Mouse (Mus musculus) limb, embryonic 11.5 days (tissue): ENCODE data around the gene Syk. TPM values are rescaled to one million over a fixed set of nuclear protein-coding genes. Genes with fewer than 3 reads are reported as not detected.

Experiments
- ATAC-seq: fragments of 200-750 bp; cut with Nextera tagmentation; 2 replicates; pipeline ENCODE4 v1.8.0; 2017; ENCODE audit warnings: low read depth; ENCODE audit not compliant: insufficient number of reproducible peaks, low FRiP score, low TSS enrichment
- DNase-seq: peaks from one replicate; pipeline ENCODE4 v3.0.0-alpha.2; 2015; ENCODE audit warnings: low spot score
- H3K27ac ChIP-seq: fragments of 300-500 bp; sonication (generic); replicated peaks from 2 replicates; pipeline ENCODE4 v1.5.1; 2014; ENCODE audit warnings: low read depth, mild to moderate bottlenecking, low read length
- H3K27me3 ChIP-seq: fragments of 300-500 bp; sonication (generic); 2 replicates; pipeline ENCODE4 v1.6.1; 2014; ENCODE audit warnings: mild to moderate bottlenecking, low read length, mixed read lengths; ENCODE audit not compliant: control insufficient read depth, insufficient read depth
- H3K36me3 ChIP-seq: fragments of 300-500 bp; sonication (generic); 2 replicates; pipeline ENCODE4 v1.6.1; 2014; ENCODE audit warnings: mild to moderate bottlenecking, low read length, moderate library complexity, mixed read lengths; ENCODE audit not compliant: control insufficient read depth, insufficient read depth
- H3K4me1 ChIP-seq: fragments of 300-500 bp; sonication (generic); 2 replicates; pipeline ENCODE4 v1.6.1; 2014; ENCODE audit warnings: low read length, mixed read lengths; ENCODE audit not compliant: control insufficient read depth, insufficient read depth
- H3K4me2 ChIP-seq: fragments of 300-500 bp; sonication (generic); 2 replicates; pipeline ENCODE4 v1.6.1; 2014; ENCODE audit warnings: low read depth, mild to moderate bottlenecking, moderate library complexity; ENCODE audit not compliant: severe bottlenecking
- H3K4me3 ChIP-seq: fragments of 300-500 bp; sonication (generic); 2 replicates; pipeline ENCODE4 v1.5.1; 2014; ENCODE audit warnings: low read depth, low read length
- H3K9ac ChIP-seq: fragments of 300-500 bp; sonication (generic); 2 replicates; pipeline ENCODE4 v1.6.1; 2014; ENCODE audit warnings: mild to moderate bottlenecking, low read length
- H3K9me3 ChIP-seq: fragments of 300-500 bp; sonication (generic); 2 replicates; pipeline ENCODE4 v1.6.1; 2016; ENCODE audit warnings: low read length; ENCODE audit not compliant: control insufficient read depth
- WGBS: fragments of 180-500 bp; shearing (Covaris S2); extraction: QIAGEN DNeasy Blood & Tissue Kit; methylation state at CpG from one replicate; pipeline ENCODE4 v1.1.7; 2014; 5-methylcytosine and 5-hydroxymethylcytosine counted together
- polyA plus RNA-seq: library from polyadenylated mRNA; unstranded; fragments of >200 nt; fragmentation: Nextera tagmentation; extraction: Ambion mirVana; gene quantifications from 2 replicates; pipeline ENCODE4 v1.2.1, GENCODE M21; 2014

Gene Syk
- polyA plus RNA-seq, 1 experiment from 2014 or later: 2.5 TPM

DNA sequence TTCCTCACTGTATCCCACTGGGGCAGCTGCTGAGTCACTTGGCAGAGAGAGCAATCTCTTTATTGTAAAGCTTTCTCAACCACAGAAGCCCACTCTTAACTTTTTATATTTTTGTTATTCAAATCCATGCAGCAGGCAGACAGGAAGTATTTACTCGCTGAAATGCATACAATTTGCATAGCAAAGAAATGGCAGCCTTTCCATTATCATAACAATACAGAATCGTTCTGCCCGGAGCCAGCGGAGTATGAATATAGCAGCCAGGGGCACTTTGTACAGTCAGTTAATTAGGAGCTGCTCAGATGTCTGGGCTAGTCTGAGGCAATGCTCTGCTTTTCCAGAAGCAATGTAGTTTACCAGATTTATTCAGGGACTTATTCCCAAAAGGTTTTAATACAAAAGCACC is 20.8 kb upstream of the Syk start:
- Histone ChIP-seq H3K4me1 (peaks cover 6% of the 10 kb centered on the region; the same call in 1 of the 2 replicates), H3K4me3 (no peak overlapping the region), H3K27me3 (no peaks in the 10 kb centered on the region), H3K36me3 (no peaks in the 10 kb centered on the region), H3K9me3 (no peaks in the 10 kb centered on the region), H3K9ac (no peak overlapping the region), H3K27ac (no peak overlapping the region), H3K4me2 (no peak overlapping the region)
- ATAC-seq (no peak), DNase-seq (no peak)
- 59% methylated on average over 4 of the region's 4 CpGs for WGBS

DNA sequence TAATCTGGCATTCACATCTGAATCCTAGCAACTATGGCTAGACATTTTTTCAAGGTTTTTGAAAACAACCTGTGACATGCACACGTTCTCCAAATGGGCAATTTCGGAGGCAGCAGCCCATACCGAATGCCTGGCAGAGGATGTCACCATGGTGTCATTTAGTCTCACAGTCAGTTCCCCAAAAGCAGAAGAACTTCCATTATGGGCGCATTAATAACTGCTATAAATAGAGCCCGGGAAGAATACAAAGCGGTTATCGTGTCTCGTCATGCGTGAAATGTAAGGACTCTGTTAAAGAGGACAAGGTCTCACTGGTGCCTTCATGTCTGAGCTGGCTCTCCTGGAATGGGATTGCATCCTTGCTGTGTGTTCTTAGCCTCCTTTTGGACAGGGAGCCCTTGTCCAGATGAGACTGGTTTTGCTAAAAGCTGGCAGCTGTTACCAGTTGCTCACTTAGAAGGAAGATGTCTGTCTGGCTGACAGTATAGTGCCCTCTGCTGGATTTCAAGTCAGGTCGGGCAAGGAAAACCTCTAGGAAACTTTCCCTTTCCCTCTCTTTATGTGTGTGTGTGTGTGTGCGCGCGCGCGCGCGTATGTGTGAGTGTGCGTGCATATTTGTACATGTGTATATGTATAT is 17.8 kb upstream of the Syk start:
- DNase-seq: no peak
- Histone ChIP-seq H3K4me2 (no peak overlapping the region), H3K27ac (no peak overlapping the region), H3K9ac (no peak overlapping the region), H3K27me3 (no peaks in the 10 kb centered on the region), H3K36me3 (no peaks in the 10 kb centered on the region), H3K4me1 (peaks cover 6% of the 10 kb centered on the region; the same call in 1 of the 2 replicates), H3K4me3 (no peak overlapping the region), H3K9me3 (no peaks in the 10 kb centered on the region)
- ATAC-seq: no peak
- 90% methylated on average over 18 of the region's 18 CpGs for WGBS

DNA sequence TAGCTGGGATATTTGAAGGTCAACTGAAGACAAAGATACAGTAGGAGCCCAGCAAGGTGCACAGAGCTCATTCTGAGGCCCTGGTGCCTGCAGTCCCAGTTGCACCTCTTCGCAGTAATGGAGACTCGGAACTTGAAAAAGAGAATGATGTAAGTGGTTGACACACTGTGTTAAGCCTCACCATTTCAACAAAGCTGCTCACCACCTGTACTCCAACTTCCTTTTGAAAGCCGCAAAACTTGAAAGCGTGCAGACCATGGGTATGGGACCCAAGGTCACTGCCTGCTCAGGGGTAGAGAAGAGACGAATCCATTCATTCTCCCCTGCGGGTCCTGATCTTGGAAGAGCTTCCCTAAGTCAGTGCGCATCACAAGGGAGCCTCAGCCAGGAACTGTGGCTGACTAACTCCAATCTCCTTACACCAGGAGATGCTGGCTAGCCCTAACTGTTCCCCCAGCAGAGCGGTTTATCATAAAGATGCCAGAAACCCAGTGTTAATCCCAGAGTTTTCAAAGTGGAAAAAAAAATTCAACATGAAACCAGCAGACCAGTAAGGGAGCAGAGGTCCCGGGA is 16.7 kb upstream of the Syk start:
- Histone ChIP-seq H3K27me3 (no peaks in the 10 kb centered on the region), H3K36me3 (no peaks in the 10 kb centered on the region), H3K4me1 (peaks cover 5% of the 10 kb centered on the region; the same call in 1 of the 2 replicates), H3K9me3 (no peaks in the 10 kb centered on the region), H3K4me3 (no peak overlapping the region), H3K27ac (no peak overlapping the region), H3K4me2 (no peak overlapping the region), H3K9ac (no peak overlapping the region)
- DNase-seq (no peak), ATAC-seq (no peak)
- 88% methylated on average over 9 of the region's 9 CpGs for WGBS

DNA sequence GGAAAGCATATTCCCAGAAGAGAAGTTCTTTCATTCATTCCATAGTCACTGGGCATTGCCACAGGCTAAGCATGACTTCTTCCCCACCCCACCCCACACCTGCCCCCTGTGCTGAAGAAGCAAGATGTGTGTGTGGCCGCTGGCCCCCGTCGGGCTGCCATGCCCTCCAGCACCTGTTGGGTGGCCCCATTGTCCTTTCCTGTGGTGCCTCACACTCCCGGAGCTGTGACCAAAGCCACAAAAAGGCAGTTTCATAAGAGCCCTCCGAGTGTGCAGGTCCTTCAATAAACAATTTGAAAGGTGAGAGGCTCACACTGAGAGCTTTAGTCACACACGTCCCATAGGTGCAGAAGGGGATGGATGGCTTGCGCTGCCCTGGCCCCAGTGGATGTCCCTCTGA is 16.2 kb upstream of the Syk start:
- no peaks in the 10 kb centered on the region for H3K27me3 ChIP-seq
- H3K4me2 ChIP-seq: no peak overlapping the region
- H3K27ac ChIP-seq: no peak overlapping the region
- H3K9ac ChIP-seq: no peak overlapping the region
- ATAC-seq (no peak), DNase-seq (no peak)
- no peaks in the 10 kb centered on the region for H3K9me3 ChIP-seq
- WGBS: 69% methylated on average over 7 of the region's 7 CpGs
- H3K4me3 ChIP-seq: no peak overlapping the region
- H3K4me1 ChIP-seq: 0 out of 2 replicates have a peak, but pooled peaks cover under 1% of the 10 kb centered on the region
- H3K36me3 ChIP-seq: no peaks in the 10 kb centered on the region

DNA sequence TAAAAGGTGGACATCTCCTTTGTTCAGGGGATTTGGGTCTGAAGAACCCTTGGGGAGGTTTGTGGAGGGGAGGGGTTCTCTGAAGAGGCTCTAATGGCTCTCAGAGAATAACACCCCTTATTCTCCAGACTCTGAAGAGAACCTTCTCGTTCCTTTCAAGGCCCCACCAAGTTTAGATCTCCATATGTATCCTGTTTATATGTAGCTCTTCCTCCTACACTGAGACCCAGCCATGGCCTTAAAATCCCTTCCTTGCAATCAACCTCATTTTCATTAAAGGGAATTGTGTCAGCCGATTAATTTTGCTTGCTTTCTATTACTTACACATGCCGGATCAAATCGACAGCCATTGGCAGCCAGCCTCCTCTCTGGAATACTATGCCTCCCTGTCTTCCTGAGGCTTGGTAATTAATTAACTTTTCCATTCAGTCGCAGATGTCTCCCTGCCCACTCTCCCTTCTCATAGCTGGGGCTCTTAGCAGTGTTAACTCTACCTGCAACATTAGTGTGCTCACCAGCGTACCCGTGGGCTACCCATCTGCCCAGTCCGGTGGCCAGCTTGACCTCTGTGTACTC is 13.7 kb upstream of the Syk start:
- H3K4me2 ChIP-seq: no peak overlapping the region
- H3K4me3 ChIP-seq: no peak overlapping the region
- H3K27ac ChIP-seq: no peak overlapping the region
- WGBS: 76% methylated on average over 8 of the region's 8 CpGs
- H3K36me3 ChIP-seq: no peaks in the 10 kb centered on the region
- no peak for DNase-seq
- no peaks in the 10 kb centered on the region for H3K27me3 ChIP-seq
- no peak for ATAC-seq
- no peaks in the 10 kb centered on the region for H3K9me3 ChIP-seq
- H3K9ac ChIP-seq: no peak overlapping the region
- no peaks in the 10 kb centered on the region for H3K4me1 ChIP-seq

DNA sequence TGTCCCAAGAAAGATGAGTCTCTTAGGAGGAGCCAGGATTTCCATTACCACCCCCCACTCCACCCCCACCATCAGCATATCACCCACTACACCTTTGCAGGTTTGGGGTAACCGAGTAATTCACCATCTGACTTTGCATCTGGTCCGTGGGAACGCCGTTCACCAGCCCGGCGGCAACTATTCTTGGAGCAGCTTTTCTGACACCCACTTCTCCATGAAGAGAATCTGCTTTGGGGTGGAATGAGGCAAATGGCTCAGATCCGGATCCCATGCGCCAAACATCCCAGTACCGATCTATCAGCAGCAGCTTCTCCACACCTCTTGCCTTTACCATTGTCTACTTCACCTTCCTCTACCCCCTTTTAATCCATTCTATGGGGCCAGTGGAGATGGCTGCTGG is 12.7 kb upstream of the Syk start:
- Histone ChIP-seq H3K27me3 (no peaks in the 10 kb centered on the region), H3K4me3 (no peak overlapping the region), H3K27ac (no peak overlapping the region), H3K4me1 (no peaks in the 10 kb centered on the region), H3K9ac (no peak overlapping the region), H3K4me2 (no peak overlapping the region), H3K9me3 (no peaks in the 10 kb centered on the region), H3K36me3 (no peaks in the 10 kb centered on the region)
- WGBS: 85% methylated on average over 9 of the region's 9 CpGs
- DNase-seq (no peak), ATAC-seq (no peak)

DNA sequence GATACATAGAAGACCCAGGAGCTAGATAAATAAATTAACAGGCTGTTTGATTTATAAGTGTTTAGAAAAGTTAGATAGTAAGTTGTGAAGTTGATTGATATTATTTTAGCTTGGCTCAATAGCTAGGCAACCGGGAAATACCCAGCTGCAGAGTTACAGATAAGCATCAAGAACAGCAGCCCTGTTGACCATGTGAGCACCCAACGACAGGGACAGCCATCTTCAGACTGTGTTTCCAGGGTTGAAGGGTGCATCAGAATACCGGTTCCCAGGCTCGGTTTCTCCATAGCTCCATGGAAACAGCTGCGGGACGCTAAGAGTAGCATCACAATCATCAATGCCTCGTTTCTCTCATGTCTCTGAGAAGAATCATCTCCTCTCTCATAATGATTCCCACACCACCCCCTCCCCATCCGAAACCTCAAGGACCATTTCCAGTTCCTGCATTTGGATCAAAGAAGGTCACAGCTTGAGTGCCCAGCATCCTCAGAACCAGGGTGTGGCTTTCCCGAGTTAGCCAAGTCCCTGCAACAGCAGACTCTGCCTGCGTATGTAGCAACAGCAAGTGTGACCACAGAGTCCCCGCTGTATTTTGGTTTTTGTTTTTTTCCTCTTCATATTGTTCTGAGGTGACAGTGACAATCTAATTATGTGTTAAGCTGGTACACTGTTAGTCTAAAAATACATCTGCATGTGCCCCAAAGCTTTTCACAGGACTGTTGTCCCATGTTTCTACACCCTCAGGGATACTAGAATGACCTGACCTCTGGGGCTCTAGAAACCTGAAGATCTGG is 11.2 kb upstream of the Syk start:
- Histone ChIP-seq H3K4me3 (no peak overlapping the region), H3K4me1 (no peaks in the 10 kb centered on the region), H3K27me3 (no peaks in the 10 kb centered on the region), H3K4me2 (no peak overlapping the region), H3K9me3 (no peaks in the 10 kb centered on the region), H3K36me3 (no peaks in the 10 kb centered on the region), H3K9ac (no peak overlapping the region), H3K27ac (no peak overlapping the region)
- 72% methylated on average over 11 of the region's 11 CpGs for WGBS
- no peak for DNase-seq
- no peak for ATAC-seq
